Mouse (Mus musculus): ENCODE results near the gene Samd4b. TPM values are rescaled to one million over a fixed set of nuclear protein-coding genes. Genes with fewer than 3 reads are reported as not detected.
A peak's percentile ranks its signal among the peaks of the same experiment; 100 is the strongest.

Samd4b gene
- polyA plus RNA-seq, 2 experiments = 4.5 to 12.0 TPM

- TF ChIP-seq EP300 (IDR thresholded peaks at IDR 0.05; ENCODE audit: low read depth) (peak; percentile 39), CTCF (IDR thresholded peaks at IDR 0.05; ENCODE audit: low read depth) (peak; percentile 71)
- Histone ChIP-seq H3K4me1 (replicated peaks; ENCODE audit: control insufficient read depth in 2 of 2, insufficient read depth in 2 of 2, low read length in 1 of 2) (peaks cover 21 to 26% of the 10 kb centered on the region in 2 experiments), H3K9me3 (ENCODE audit: control insufficient read depth, low read length) (no peaks in the 10 kb centered on the region), H3K36me3 (replicated peaks; ENCODE audit: control insufficient read depth, insufficient read depth, low read depth) (no peaks in the 10 kb centered on the region), H3K4me2 (ENCODE audit: low read depth) (peak within 1 kb of the TSS; percentile 92), H3K27ac (peak within 1 kb of the TSS; percentile 65), H3K27me3 (ENCODE audit: control insufficient read depth, insufficient read depth, low read length) (peaks cover 12% of the 10 kb centered on the region), H3K4me3 (ENCODE audit: insufficient read depth in 1 of 2, low read depth in 2 of 2, low read length in 2 of 2) (peak within 1 kb of the TSS; percentile 61 to 79), H3K9ac (replicated peaks) (peak within 1 kb of the TSS; percentile 76)
- under 1% methylated on average over 63 of the region's 66 CpGs for WGBS (ENCODE audit: insufficient replicate concordance)
- DNase-seq (ENCODE audit: low read depth in 3 of 3, low spot score in 3 of 3) = peak; percentile 92 to 95 (median 93)
- ATAC-seq (ENCODE audit: insufficient read depth) = peak; percentile 83
These were observed 225.5 kb downstream of the Samd4b start, which contains the start of gene Plekhg2 for GRCm38 (mm10) chr7:28372251-28373108. TSS of gene Plekhg2 (minus strand) at chr7:28372599.

- WGBS (ENCODE audit: insufficient replicate concordance) = under 1% methylated on average over 36 of the region's 43 CpGs
- peaks cover 19 to 20% of the 10 kb centered on the region in 2 experiments for H3K4me1 ChIP-seq (replicated peaks; ENCODE audit: control insufficient read depth in 2 of 2, insufficient read depth in 2 of 2, low read length in 1 of 2)
- peaks cover 12% of the 10 kb centered on the region for H3K27me3 ChIP-seq (ENCODE audit: control insufficient read depth, insufficient read depth, low read length)
- DNase-seq (ENCODE audit: low read depth in 3 of 3, low spot score in 3 of 3) (no peak), ATAC-seq (ENCODE audit: insufficient read depth) (no peak)
- H3K4me2 ChIP-seq (ENCODE audit: low read depth) = peak overlapping the region; percentile 92
- TF ChIP-seq CTCF (IDR thresholded peaks at IDR 0.05; ENCODE audit: low read depth) (no peak), EP300 (IDR thresholded peaks at IDR 0.05; ENCODE audit: low read depth) (no peak)
- no peak overlapping the region for H3K27ac ChIP-seq
- no peaks in the 10 kb centered on the region for H3K36me3 ChIP-seq (replicated peaks; ENCODE audit: control insufficient read depth, insufficient read depth, low read depth)
- no peaks in the 10 kb centered on the region for H3K9me3 ChIP-seq (ENCODE audit: control insufficient read depth, low read length)
- H3K4me3 ChIP-seq (ENCODE audit: insufficient read depth in 1 of 2, low read depth in 2 of 2, low read length in 2 of 2) = peak overlapping the region; percentile 61 to 79
- H3K9ac ChIP-seq (replicated peaks) = peak overlapping the region; percentile 76
These were observed 226.4 kb downstream of the Samd4b start for GRCm38 (mm10) chr7:28371514-28371989.

- H3K4me1 ChIP-seq (replicated peaks; ENCODE audit: control insufficient read depth in 2 of 2, insufficient read depth in 2 of 2, low read length in 1 of 2) = peaks cover 16 to 18% of the 10 kb centered on the region in 2 experiments
These were observed 226.9 kb downstream of the Samd4b start for GRCm38 (mm10) chr7:28370977-28371513.

GRCm38 (mm10) chr7:28370051-28370450 lies 227.9 kb downstream of the Samd4b start:
- WGBS (ENCODE audit: insufficient replicate concordance) = 84% methylated on average over 14 of the region's 14 CpGs
- ATAC-seq (ENCODE audit: insufficient read depth) (no peak), DNase-seq (ENCODE audit: low read depth in 3 of 3, low spot score in 3 of 3) (no peak)
- Histone ChIP-seq H3K36me3 (replicated peaks; ENCODE audit: control insufficient read depth, insufficient read depth, low read depth) (no peaks in the 10 kb centered on the region), H3K27me3 (ENCODE audit: control insufficient read depth, insufficient read depth, low read length) (peaks cover 12% of the 10 kb centered on the region), H3K4me3 (ENCODE audit: insufficient read depth in 1 of 2, low read depth in 2 of 2, low read length in 2 of 2) (no peak overlapping the region), H3K9me3 (ENCODE audit: control insufficient read depth, low read length) (no peaks in the 10 kb centered on the region), H3K27ac (no peak overlapping the region), H3K4me2 (ENCODE audit: low read depth) (no peak overlapping the region), H3K4me1 (replicated peaks; ENCODE audit: control insufficient read depth in 2 of 2, insufficient read depth in 2 of 2, low read length in 1 of 2) (peaks cover 9 to 11% of the 10 kb centered on the region in 2 experiments), H3K9ac (replicated peaks) (no peak overlapping the region)
- TF ChIP-seq CTCF (IDR thresholded peaks at IDR 0.05; ENCODE audit: low read depth) (no peak), EP300 (IDR thresholded peaks at IDR 0.05; ENCODE audit: low read depth) (no peak)

More at GRCm38 (mm10) chr7:28370977-28371513, 226.9 kb downstream of the Samd4b start:
- no peak for ATAC-seq (ENCODE audit: insufficient read depth)
- H3K9me3 ChIP-seq (ENCODE audit: control insufficient read depth, low read length) = no peaks in the 10 kb centered on the region
- 15% methylated on average over 11 of the region's 11 CpGs for WGBS (ENCODE audit: insufficient replicate concordance)
- TF ChIP-seq CTCF (IDR thresholded peaks at IDR 0.05; ENCODE audit: low read depth) (no peak), EP300 (IDR thresholded peaks at IDR 0.05; ENCODE audit: low read depth) (no peak)
- peak overlapping the region; percentile 76 for H3K9ac ChIP-seq (replicated peaks)
- H3K4me2 ChIP-seq (ENCODE audit: low read depth) = peak overlapping the region; percentile 92
- peaks cover 12% of the 10 kb centered on the region for H3K27me3 ChIP-seq (ENCODE audit: control insufficient read depth, insufficient read depth, low read length)
- no peak for DNase-seq (ENCODE audit: low read depth in 3 of 3, low spot score in 3 of 3)
- H3K36me3 ChIP-seq (replicated peaks; ENCODE audit: control insufficient read depth, insufficient read depth, low read depth) = no peaks in the 10 kb centered on the region
- H3K4me3 ChIP-seq (ENCODE audit: insufficient read depth in 1 of 2, low read depth in 2 of 2, low read length in 2 of 2) = peak overlapping the region; percentile 61 to 79
- H3K27ac ChIP-seq = no peak overlapping the region
